Mouse (Mus musculus) liver, embryonic 12.5 days (tissue): ENCODE data around the gene Tmem230. TPM values are rescaled to one million over a fixed set of nuclear protein-coding genes. Genes with fewer than 3 reads are reported as not detected.

ENCODE experiments used
- ATAC-seq: fragments of 200-750 bp; cut with Nextera tagmentation; 2 replicates; pipeline ENCODE4 v1.8.0; 2017; ENCODE audit warnings: moderate number of reproducible peaks, mild to moderate bottlenecking, moderate library complexity
- H3K27ac ChIP-seq: fragments of 300-500 bp; sonication (generic); 2 replicates; pipeline ENCODE4 v1.5.1; 2016; ENCODE audit warnings: mild to moderate bottlenecking
- H3K27me3 ChIP-seq: fragments of 300-500 bp; sonication (generic); replicated peaks from 2 replicates; pipeline ENCODE4 v1.6.1; 2016; ENCODE audit warnings: mild to moderate bottlenecking, moderate library complexity
- H3K36me3 ChIP-seq: fragments of 300-500 bp; sonication (generic); 2 replicates; pipeline ENCODE4 v1.6.1; 2016; ENCODE audit warnings: mild to moderate bottlenecking, moderate library complexity
- H3K4me1 ChIP-seq: fragments of 300-500 bp; sonication (generic); 2 replicates; pipeline ENCODE4 v1.6.1; 2016
- H3K4me2 ChIP-seq: fragments of 300-500 bp; sonication (generic); 2 replicates; pipeline ENCODE4 v1.6.1; 2016; ENCODE audit warnings: mild to moderate bottlenecking, moderate library complexity
- H3K4me3 ChIP-seq: fragments of 300-500 bp; sonication (generic); 2 replicates; pipeline ENCODE4 v1.5.1; 2016; ENCODE audit warnings: mild to moderate bottlenecking, moderate library complexity
- H3K9ac ChIP-seq: fragments of 300-500 bp; sonication (generic); 2 replicates; pipeline ENCODE4 v1.6.1; 2016; ENCODE audit warnings: mild to moderate bottlenecking, moderate library complexity
- H3K9me3 ChIP-seq: fragments of 300-500 bp; sonication (generic); replicated peaks from 2 replicates; pipeline ENCODE4 v1.6.1; 2016; ENCODE audit warnings: mild to moderate bottlenecking, moderate library complexity
- WGBS: fragments of 180-500 bp; shearing (Covaris S2); methylation state at CpG from one replicate; pipeline ENCODE4 v1.1.7; 2016; ENCODE audit not compliant: insufficient replicate concordance; 5-methylcytosine and 5-hydroxymethylcytosine counted together
- polyA plus RNA-seq: library from polyadenylated mRNA; unstranded; fragments of >200 nt; fragmentation: Nextera tagmentation; extraction: Ambion mirVana; gene quantifications from 2 replicates; pipeline ENCODE4 v1.2.1, GENCODE M21; 2016

Tmem230 gene
- polyA plus RNA-seq, 1 experiment from 2014 or later, result 25.7 TPM

- ATAC-seq, result no peak
- H3K9me3 ChIP-seq, result no peaks in the 10 kb centered on the region
- no peak overlapping the region for H3K4me3 ChIP-seq
- peak overlapping the region; percentile 18; the same call in 1 of the 2 replicates for H3K4me2 ChIP-seq
- no peak overlapping the region for H3K9ac ChIP-seq
- peaks cover 13% of the 10 kb centered on the region; the same call in 1 of the 2 replicates for H3K36me3 ChIP-seq
- peak overlapping the region; percentile 58; the same call in 1 of the 2 replicates for H3K27ac ChIP-seq
- 39% methylated on average over 12 of the region's 12 CpGs for WGBS
- no peaks in the 10 kb centered on the region for H3K27me3 ChIP-seq
- H3K4me1 ChIP-seq, result peaks cover 55% of the 10 kb centered on the region
Observed at GRCm38 (mm10) chr2:132282453-132283174, 35.0 kb upstream of the Tmem230 start.

GRCm38 (mm10) chr2:132281560-132282452, 34.2 kb upstream of the Tmem230 start:
- no peak overlapping the region for H3K9ac ChIP-seq
- H3K36me3 ChIP-seq, result peaks cover 13% of the 10 kb centered on the region; the same call in 1 of the 2 replicates
- H3K4me1 ChIP-seq, result peaks cover 55% of the 10 kb centered on the region
- H3K9me3 ChIP-seq, result no peaks in the 10 kb centered on the region
- H3K4me2 ChIP-seq, result 0 out of 2 replicates have a peak overlapping the region, but pooled peaks have one; percentile 18
- no peak overlapping the region for H3K27ac ChIP-seq
- WGBS, result 36% methylated on average over 10 of the region's 10 CpGs
- no peak overlapping the region for H3K4me3 ChIP-seq
- no peak for ATAC-seq
- no peaks in the 10 kb centered on the region for H3K27me3 ChIP-seq

DNA sequence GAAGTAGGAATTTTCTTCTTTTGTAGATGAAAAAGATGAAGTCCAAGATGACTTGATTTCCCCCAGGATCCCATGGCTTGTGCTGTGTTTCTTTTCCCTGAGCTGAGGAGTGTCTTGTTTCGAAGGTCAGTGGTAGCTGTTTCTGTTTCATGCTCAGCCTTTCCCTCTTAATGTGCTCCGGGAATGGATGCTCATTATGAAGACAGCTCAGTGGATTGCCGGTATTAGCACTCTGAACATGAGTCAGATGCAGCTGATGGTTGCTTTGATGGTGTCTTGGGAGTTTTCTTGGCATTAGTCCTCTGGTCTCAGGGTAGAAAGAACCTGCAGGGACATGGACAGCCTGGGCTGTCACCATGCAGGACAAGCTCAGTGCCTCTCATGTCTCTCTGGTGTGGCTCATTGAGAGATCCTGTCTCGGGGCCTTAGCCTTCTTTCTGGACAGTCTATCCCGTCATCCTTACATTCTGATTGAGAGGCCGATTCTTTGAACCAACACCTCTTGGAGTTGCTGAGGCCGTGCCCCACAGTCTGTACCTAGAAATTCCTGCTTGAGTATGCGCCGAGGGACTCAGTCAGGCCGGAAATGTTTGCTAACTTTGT, 33.0 kb upstream of the Tmem230 start:
- Histone ChIP-seq H3K9ac (no peak overlapping the region), H3K27ac (no peak overlapping the region), H3K4me1 (peaks cover 55% of the 10 kb centered on the region), H3K4me3 (no peak overlapping the region), H3K36me3 (peaks cover 13% of the 10 kb centered on the region; the same call in 1 of the 2 replicates), H3K27me3 (no peaks in the 10 kb centered on the region), H3K4me2 (no peak overlapping the region), H3K9me3 (no peaks in the 10 kb centered on the region)
- 79% methylated on average over 10 of the region's 10 CpGs for WGBS
- ATAC-seq, result no peak

DNA sequence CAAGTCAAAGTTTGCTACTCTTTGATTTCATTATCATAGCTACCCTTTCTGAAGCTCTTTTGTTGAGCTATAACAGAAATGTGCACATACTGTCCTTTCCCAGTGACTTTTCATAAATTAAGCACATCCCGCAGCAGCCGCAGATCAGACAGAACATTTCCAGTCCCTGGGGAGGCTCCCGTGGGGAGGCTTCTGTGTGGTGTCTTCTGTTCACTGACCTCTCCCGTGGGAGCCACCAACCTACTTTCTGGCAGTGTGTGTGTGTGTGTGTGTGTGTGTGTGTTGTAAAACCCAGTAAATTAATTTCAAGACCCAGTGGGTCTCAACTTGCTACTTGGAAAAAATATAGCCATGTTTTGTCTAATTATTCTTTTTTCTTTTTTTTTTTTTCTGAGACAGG, 32.4 kb upstream of the Tmem230 start:
- Histone ChIP-seq H3K27ac (no peak overlapping the region), H3K36me3 (peaks cover 9% of the 10 kb centered on the region; the same call in 1 of the 2 replicates), H3K4me1 (peaks cover 50% of the 10 kb centered on the region), H3K9ac (no peak overlapping the region), H3K4me2 (no peak overlapping the region), H3K27me3 (no peaks in the 10 kb centered on the region), H3K4me3 (no peak overlapping the region), H3K9me3 (no peaks in the 10 kb centered on the region)
- ATAC-seq, result no peak
- 74% methylated on average over 4 of the region's 4 CpGs for WGBS

DNA sequence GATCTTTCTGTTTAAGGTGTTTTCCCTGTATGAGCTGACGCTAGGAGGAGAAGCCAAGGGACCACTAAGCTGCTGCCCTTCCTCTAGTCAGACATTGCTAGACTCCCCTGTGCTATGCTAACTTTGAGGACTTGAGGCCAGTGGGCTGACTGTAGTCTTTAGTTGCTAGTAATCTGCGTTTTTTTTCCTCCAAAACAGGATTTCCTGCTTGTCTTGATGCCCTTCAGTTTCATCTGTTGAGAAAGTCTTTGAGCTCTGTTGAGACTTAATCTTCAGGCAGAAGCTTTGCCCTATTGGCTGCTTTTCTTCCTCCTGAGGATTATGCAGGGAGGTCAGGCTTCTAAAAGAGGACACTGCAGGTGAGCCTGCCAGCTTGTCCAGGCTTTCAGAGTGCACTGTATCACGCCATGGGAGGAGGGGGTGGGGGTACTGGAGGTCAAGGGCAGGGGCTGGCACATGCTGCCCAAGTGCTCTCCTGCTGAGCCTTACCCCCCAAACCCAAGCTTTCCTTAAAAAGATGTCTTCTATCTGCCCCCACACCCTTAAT, 31.8 kb upstream of the Tmem230 start:
- Histone ChIP-seq H3K27me3 (no peaks in the 10 kb centered on the region), H3K36me3 (peaks cover 9% of the 10 kb centered on the region; the same call in 1 of the 2 replicates), H3K4me1 (peaks cover 44% of the 10 kb centered on the region), H3K9me3 (no peaks in the 10 kb centered on the region), H3K4me3 (no peak overlapping the region), H3K4me2 (no peak overlapping the region), H3K9ac (no peak overlapping the region), H3K27ac (no peak overlapping the region)
- 51% methylated on average over 3 of the region's 3 CpGs for WGBS
- no peak for ATAC-seq

DNA sequence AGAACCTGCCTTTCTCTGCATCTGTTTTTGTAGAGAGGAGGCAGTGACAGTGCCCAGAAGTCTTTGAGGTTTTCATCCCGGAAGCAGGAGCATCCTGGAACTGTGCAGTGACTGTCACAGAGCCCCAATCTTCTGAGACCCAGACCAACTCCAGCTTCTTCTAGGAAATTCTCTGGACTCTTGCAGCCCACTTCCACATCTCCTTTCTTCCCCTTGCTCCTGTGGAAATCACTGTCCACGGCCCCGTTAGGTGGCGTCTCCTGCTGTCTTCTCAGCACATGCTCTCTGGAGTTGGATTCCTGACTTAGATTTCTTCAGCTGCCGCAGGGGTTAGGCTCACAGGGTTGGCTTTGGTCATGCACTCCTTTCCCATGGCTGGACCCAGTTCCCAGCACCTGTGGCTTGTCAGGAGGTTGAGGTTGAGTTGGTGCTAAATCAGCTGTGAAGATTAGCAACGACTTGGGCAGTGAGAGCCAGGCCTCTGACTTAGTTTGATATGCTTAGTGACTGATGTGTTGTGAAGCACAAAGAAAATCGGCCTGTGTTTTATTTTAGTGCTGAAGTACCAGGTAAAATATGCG, 30.8 kb upstream of the Tmem230 start:
- no peaks in the 10 kb centered on the region for H3K27me3 ChIP-seq
- H3K4me3 ChIP-seq, result no peak overlapping the region
- no peak for ATAC-seq
- no peak overlapping the region for H3K27ac ChIP-seq
- H3K9me3 ChIP-seq, result no peaks in the 10 kb centered on the region
- 65% methylated on average over 8 of the region's 8 CpGs for WGBS
- H3K4me1 ChIP-seq, result peaks cover 34% of the 10 kb centered on the region
- H3K4me2 ChIP-seq, result no peak overlapping the region
- no peak overlapping the region for H3K9ac ChIP-seq
- peaks cover 9% of the 10 kb centered on the region; the same call in 1 of the 2 replicates for H3K36me3 ChIP-seq

- no peaks in the 10 kb centered on the region for H3K9me3 ChIP-seq
- H3K36me3 ChIP-seq, result peaks cover 9% of the 10 kb centered on the region; the same call in 1 of the 2 replicates
- H3K27me3 ChIP-seq, result no peaks in the 10 kb centered on the region
- H3K4me1 ChIP-seq, result peaks cover 26% of the 10 kb centered on the region
- 76% methylated on average over 4 of the region's 4 CpGs for WGBS
- no peak overlapping the region for H3K4me2 ChIP-seq
- no peak overlapping the region for H3K9ac ChIP-seq
- H3K4me3 ChIP-seq, result no peak overlapping the region
- no peak for ATAC-seq
- H3K27ac ChIP-seq, result no peak overlapping the region
Observed at GRCm38 (mm10) chr2:132276249-132276648, 28.6 kb upstream of the Tmem230 start.

DNA sequence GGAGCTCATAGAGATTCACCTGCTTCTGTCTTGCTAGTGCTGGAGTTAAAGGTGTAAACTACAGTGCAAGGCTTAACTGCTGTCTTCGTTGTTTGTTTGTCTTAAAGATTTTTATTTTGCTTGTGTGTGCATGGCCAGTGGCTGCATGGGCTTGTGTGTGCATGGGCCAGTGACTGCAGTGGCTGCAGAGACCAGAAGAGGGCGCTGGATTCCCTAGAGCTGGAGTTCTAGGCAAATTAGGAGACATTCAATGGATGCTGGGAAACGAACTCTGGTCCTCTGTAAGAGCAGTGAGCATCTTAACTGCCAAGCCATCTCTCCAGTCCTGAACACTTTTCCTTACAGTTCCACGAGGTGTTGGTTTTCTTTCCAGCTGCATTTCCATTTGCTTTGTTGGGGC, 27.9 kb upstream of the Tmem230 start:
- WGBS, result 62% methylated on average over 4 of the region's 4 CpGs

GRCm38 (mm10) chr2:132272694-132273389, 25.2 kb upstream of the Tmem230 start:
- WGBS, result 52% methylated on average over 6 of the region's 6 CpGs
- no peak overlapping the region for H3K4me2 ChIP-seq
- no peak overlapping the region for H3K9ac ChIP-seq
- H3K4me3 ChIP-seq, result no peak overlapping the region
- H3K4me1 ChIP-seq, result peaks cover 35% of the 10 kb centered on the region
- no peak overlapping the region for H3K27ac ChIP-seq
- H3K36me3 ChIP-seq, result no peaks in the 10 kb centered on the region
- no peaks in the 10 kb centered on the region for H3K27me3 ChIP-seq
- no peaks in the 10 kb centered on the region for H3K9me3 ChIP-seq
- no peak for ATAC-seq

More for the DNA sequence above, 27.9 kb upstream of the Tmem230 start:
- H3K27ac ChIP-seq, result no peak overlapping the region
- no peak overlapping the region for H3K4me2 ChIP-seq
- H3K9ac ChIP-seq, result no peak overlapping the region
- H3K9me3 ChIP-seq, result no peaks in the 10 kb centered on the region
- H3K27me3 ChIP-seq, result no peaks in the 10 kb centered on the region
- H3K4me3 ChIP-seq, result no peak overlapping the region
- H3K4me1 ChIP-seq, result peaks cover 33% of the 10 kb centered on the region
- ATAC-seq, result no peak
- H3K36me3 ChIP-seq, result peaks cover 6% of the 10 kb centered on the region; the same call in 1 of the 2 replicates

DNA sequence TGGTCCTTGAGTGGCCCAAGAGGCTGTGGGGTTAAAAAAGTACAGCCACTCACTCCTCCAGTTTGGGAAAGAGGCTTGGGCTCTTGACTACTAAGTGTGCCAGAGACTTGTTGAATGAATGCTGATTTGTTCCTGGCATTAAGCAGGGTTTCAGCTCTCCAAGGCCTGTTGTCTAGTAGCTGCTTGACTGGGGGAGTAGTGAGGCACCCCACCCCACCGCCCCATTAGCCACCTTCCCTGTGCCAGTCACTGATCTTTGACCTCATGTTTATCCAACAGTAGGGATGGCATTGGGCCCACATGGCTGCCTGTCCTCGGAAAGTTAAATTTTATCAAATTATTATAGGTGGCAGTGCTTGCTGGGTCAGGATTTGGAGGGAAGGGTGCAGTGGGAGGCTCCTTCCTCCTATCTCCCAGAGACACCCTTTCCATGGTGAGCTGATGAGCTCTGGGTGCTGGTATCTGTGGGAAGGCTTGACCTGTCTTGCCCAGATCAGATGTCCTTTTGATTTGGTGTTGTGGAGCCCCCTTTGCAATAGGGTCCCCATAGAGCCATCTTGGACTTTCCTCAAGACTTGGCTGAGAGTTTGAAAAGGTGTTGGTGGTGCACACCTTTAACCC, 22.8 kb upstream of the Tmem230 start:
- Histone ChIP-seq H3K9me3 (no peaks in the 10 kb centered on the region), H3K27me3 (no peaks in the 10 kb centered on the region), H3K27ac (peak overlapping the region; percentile 62; the same call in 1 of the 2 replicates), H3K4me1 (peaks cover 38% of the 10 kb centered on the region), H3K9ac (no peak overlapping the region), H3K4me3 (no peak overlapping the region), H3K4me2 (no peak overlapping the region), H3K36me3 (no peaks in the 10 kb centered on the region)
- WGBS, result 46% methylated on average over 2 of the region's 2 CpGs
- ATAC-seq, result peak; percentile 60
